Mouse (Mus musculus): Measurements from ENCODE around the gene Psmd14. TPM values are rescaled to one million over a fixed set of nuclear protein-coding genes. Genes with fewer than 3 reads are reported as not detected.

Psmd14 gene
- polyA plus RNA-seq, 2 experiments = 79.3 to 175 TPM

DNA sequence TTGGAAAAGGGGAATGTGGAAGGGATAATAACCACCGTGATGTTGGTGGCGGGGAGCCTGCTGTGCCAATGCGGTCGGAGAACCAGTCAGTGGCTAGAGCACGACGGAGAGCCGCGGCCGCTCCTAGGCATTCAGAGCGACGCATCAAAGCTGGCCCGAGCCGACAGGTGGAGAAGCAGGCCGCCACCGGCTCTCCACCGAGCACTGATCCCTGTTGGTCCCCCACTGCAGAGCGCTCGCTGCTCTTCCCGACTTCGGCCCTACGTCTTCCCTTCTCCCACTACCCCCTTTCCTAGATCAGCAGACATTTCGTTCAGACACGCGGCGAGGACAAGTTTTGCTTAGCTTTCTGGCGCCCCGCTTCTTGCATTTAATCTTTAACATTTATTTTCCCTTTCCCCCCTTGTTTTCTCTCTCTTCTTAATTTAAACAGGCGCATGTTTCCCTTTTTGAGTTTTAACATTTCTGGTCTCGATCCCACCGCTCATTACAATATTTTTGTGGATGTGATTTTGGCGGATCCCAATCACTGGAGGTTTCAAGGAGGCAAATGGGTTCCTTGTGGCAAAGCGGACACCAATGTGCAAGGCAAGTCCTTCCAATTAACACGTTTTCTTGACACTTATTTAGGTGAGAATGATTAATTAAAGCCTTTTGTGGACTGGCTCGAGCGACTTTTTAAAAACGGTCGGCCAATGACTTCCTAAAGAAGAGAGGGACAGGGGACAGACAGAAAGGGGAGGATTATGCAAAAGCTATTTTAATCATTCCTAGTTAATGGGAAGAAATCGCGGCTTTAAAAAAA, 94.2 kb downstream of the Psmd14 start:
- Histone ChIP-seq H3K36me3 (ENCODE audit: control insufficient read depth, insufficient read depth, low read length) (no peaks in the 10 kb centered on the region), H3K4me1 (ENCODE audit: control insufficient read depth, insufficient read depth, low read length) (peaks cover 10% of the 10 kb centered on the region), H3K27ac (replicated peaks; ENCODE audit: low read depth, low read length) (no peak overlapping the region), H3K4me2 (replicated peaks; ENCODE audit: low read depth, low read length, severe bottlenecking) (peak overlapping the region; percentile 26; the same call in 1 of the 2 replicates), H3K9ac (ENCODE audit: low read depth, low read length, severe bottlenecking) (no peak overlapping the region), H3K4me3 (replicated peaks; ENCODE audit: low read length) (peak overlapping the region; percentile 13), H3K9me3 (ENCODE audit: control insufficient read depth, low read length) (no peaks in the 10 kb centered on the region), H3K27me3 (ENCODE audit: control insufficient read depth, insufficient read depth, low read length) (peaks cover 78% of the 10 kb centered on the region)
- 0 out of 2 replicates have a peak, but pooled peaks have one; percentile 31 for ATAC-seq (ENCODE audit: low FRiP score, low read depth)
- DNase-seq (ENCODE audit: low spot score) = no peak
- no peak for TF ChIP-seq POLR2A (IDR thresholded peaks at IDR 0.05; ENCODE audit: borderline replicate concordance, extremely low read depth, insufficient read depth, insufficient read length)
- under 1% methylated on average over 38 of the region's 39 CpGs for WGBS

DNA sequence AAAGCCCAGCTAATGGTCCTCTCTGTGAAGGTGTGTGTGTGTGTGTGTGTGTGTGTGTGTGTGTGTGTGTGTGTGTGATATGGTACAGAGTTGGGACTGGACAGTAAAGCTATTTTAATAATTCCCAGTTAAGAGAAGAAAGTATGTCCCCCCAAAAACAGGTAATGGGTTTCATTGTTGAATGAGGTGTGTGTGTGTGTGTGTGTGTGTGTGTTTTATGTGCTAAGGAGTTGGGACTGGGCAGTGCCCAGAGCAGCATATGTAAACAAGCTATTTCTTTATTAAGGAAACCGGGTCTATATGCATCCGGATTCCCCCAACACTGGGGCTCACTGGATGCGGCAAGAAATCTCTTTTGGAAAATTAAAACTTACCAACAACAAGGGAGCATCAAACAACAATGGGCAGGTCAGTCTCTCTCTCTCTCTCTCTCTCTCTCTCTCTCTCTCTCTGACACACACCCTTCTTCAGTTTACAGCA, 94.9 kb downstream of the Psmd14 start:
- TF ChIP-seq POLR2A (IDR thresholded peaks at IDR 0.05; ENCODE audit: borderline replicate concordance, extremely low read depth, insufficient read depth, insufficient read length) = no peak
- H3K36me3 ChIP-seq (ENCODE audit: control insufficient read depth, insufficient read depth, low read length) = no peaks in the 10 kb centered on the region
- WGBS = 0% methylated on average over 3 of the region's 3 CpGs
- H3K4me1 ChIP-seq (ENCODE audit: control insufficient read depth, insufficient read depth, low read length) = peaks cover 10% of the 10 kb centered on the region
- H3K4me2 ChIP-seq (replicated peaks; ENCODE audit: low read depth, low read length, severe bottlenecking) = no peak overlapping the region
- DNase-seq (ENCODE audit: low spot score) = no peak
- no peak overlapping the region for H3K9ac ChIP-seq (ENCODE audit: low read depth, low read length, severe bottlenecking)
- H3K9me3 ChIP-seq (ENCODE audit: control insufficient read depth, low read length) = no peaks in the 10 kb centered on the region
- ATAC-seq (ENCODE audit: low FRiP score, low read depth) = no peak
- no peak overlapping the region for H3K27ac ChIP-seq (replicated peaks; ENCODE audit: low read depth, low read length)
- H3K27me3 ChIP-seq (ENCODE audit: control insufficient read depth, insufficient read depth, low read length) = peaks cover 85% of the 10 kb centered on the region
- H3K4me3 ChIP-seq (replicated peaks; ENCODE audit: low read length) = no peak overlapping the region

DNA sequence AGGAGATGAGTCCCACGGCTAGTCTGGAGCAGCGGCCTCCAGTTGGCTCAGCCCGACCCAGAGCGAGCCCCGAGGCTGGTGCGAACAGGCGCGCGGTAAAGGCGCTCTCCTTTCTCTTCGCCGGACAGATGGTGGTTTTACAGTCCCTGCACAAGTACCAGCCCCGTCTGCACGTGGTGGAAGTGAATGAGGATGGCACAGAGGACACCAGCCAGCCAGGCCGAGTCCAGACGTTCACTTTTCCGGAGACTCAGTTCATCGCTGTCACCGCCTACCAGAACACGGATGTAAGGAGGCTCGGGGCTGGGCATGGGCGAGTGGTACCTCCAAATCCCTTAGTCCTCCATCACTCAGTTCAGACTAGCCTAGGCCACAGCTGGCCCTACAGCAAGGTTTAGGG, 95.7 kb downstream of the Psmd14 start:
- Histone ChIP-seq H3K27me3 (ENCODE audit: control insufficient read depth, insufficient read depth, low read length) (peaks cover 91% of the 10 kb centered on the region), H3K9ac (ENCODE audit: low read depth, low read length, severe bottlenecking) (peak overlapping the region; percentile 16; the same call in 1 of the 2 replicates), H3K27ac (replicated peaks; ENCODE audit: low read depth, low read length) (no peak overlapping the region), H3K4me2 (replicated peaks; ENCODE audit: low read depth, low read length, severe bottlenecking) (peak overlapping the region; percentile 29; the same call in 1 of the 2 replicates), H3K36me3 (ENCODE audit: control insufficient read depth, insufficient read depth, low read length) (no peaks in the 10 kb centered on the region), H3K4me3 (replicated peaks; ENCODE audit: low read length) (peak overlapping the region; percentile 16), H3K4me1 (ENCODE audit: control insufficient read depth, insufficient read depth, low read length) (peaks cover 10% of the 10 kb centered on the region), H3K9me3 (ENCODE audit: control insufficient read depth, low read length) (no peaks in the 10 kb centered on the region)
- TF ChIP-seq POLR2A (IDR thresholded peaks at IDR 0.05; ENCODE audit: borderline replicate concordance, extremely low read depth, insufficient read depth, insufficient read length) = no peak
- DNase-seq (ENCODE audit: low spot score) (no peak), ATAC-seq (ENCODE audit: low FRiP score, low read depth) (no peak)
- WGBS = under 1% methylated on average over 22 of the region's 22 CpGs

- Histone ChIP-seq H3K9ac (ENCODE audit: low read depth, low read length, severe bottlenecking) (no peak overlapping the region), H3K36me3 (ENCODE audit: control insufficient read depth, insufficient read depth, low read length) (no peaks in the 10 kb centered on the region), H3K4me2 (replicated peaks; ENCODE audit: low read depth, low read length, severe bottlenecking) (no peak overlapping the region), H3K27ac (replicated peaks; ENCODE audit: low read depth, low read length) (no peak overlapping the region), H3K9me3 (ENCODE audit: control insufficient read depth, low read length) (no peaks in the 10 kb centered on the region), H3K4me3 (replicated peaks; ENCODE audit: low read length) (no peak overlapping the region), H3K4me1 (ENCODE audit: control insufficient read depth, insufficient read depth, low read length) (peaks cover 12% of the 10 kb centered on the region), H3K27me3 (ENCODE audit: control insufficient read depth, insufficient read depth, low read length) (peaks cover 93% of the 10 kb centered on the region)
- TF ChIP-seq POLR2A (IDR thresholded peaks at IDR 0.05; ENCODE audit: borderline replicate concordance, extremely low read depth, insufficient read depth, insufficient read length) = no peak
- ATAC-seq (ENCODE audit: low FRiP score, low read depth) = no peak
- DNase-seq (ENCODE audit: low spot score) = no peak
- 21% methylated on average over 2 of the region's 2 CpGs for WGBS
These were observed 96.3 kb downstream of the Psmd14 start for GRCm38 (mm10) chr2:61807781-61808180.

GRCm38 (mm10) chr2:61808776-61809175, 97.3 kb downstream of the Psmd14 start:
- no peak overlapping the region for H3K4me2 ChIP-seq (replicated peaks; ENCODE audit: low read depth, low read length, severe bottlenecking)
- peaks cover 12% of the 10 kb centered on the region for H3K4me1 ChIP-seq (ENCODE audit: control insufficient read depth, insufficient read depth, low read length)
- 6% methylated on average over 6 of the region's 6 CpGs for WGBS
- no peak for TF ChIP-seq POLR2A (IDR thresholded peaks at IDR 0.05; ENCODE audit: borderline replicate concordance, extremely low read depth, insufficient read depth, insufficient read length)
- no peak overlapping the region for H3K9ac ChIP-seq (ENCODE audit: low read depth, low read length, severe bottlenecking)
- no peak overlapping the region for H3K4me3 ChIP-seq (replicated peaks; ENCODE audit: low read length)
- ATAC-seq (ENCODE audit: low FRiP score, low read depth) (no peak), DNase-seq (ENCODE audit: low spot score) (no peak)
- no peaks in the 10 kb centered on the region for H3K36me3 ChIP-seq (ENCODE audit: control insufficient read depth, insufficient read depth, low read length)
- H3K27me3 ChIP-seq (ENCODE audit: control insufficient read depth, insufficient read depth, low read length) = peaks cover 95% of the 10 kb centered on the region
- no peak overlapping the region for H3K27ac ChIP-seq (replicated peaks; ENCODE audit: low read depth, low read length)
- no peaks in the 10 kb centered on the region for H3K9me3 ChIP-seq (ENCODE audit: control insufficient read depth, low read length)
